Comparison of ENCODE assay signal across 8 mouse cellular contexts in the genomic region with DNA sequence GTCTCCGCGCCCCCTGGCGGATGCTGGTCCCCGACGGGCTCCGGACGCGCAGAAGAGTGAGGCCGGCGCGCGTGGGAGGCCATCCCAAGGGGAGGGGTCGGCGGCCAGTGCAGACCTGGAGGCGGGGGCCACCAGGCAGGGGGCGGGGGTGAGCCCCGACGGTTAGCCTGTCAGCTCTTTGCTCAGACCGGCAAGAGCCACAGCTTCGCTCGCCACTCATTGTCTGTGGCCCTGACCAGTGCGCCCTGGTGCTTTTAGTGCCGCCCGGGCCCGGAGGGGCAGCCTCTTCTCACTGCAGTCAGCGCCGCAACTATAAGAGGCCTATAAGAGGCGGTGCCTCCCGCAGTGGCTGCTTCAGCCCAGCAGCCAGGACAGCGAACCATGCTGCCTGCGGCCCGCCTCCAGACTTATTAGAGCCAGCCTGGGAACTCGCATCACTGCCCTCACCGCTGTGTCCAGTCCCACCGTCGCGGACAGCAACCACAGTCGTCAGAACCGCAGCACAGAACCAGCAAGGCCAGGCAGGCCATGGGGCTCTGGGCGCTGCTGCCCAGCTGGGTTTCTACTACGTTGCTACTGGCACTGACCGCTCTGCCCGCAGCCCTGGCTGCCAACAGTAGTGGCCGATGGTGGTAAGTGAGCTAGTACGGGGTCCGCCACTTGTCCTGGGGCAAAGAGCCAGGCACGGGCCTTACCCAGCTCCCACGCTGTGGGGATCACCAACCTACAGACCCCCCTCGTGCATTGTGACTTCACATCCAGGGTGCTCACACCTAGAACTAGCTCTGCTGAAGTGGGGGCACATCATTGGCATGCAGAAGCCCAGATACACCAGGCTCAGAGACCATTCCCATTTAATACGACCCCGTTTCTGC. TPM values are rescaled to one million over a fixed set of nuclear protein-coding genes. Genes with fewer than 3 reads are reported as not detected.
DNase-seq lines count a peak whose midpoint lies in the region; ATAC-seq and TF ChIP-seq lines count a peak whose summit lies in the region.

Gene Wnt1, plus strand, starts transcription at position 197 of the 875 bp plus-strand sequence.

- H3K4me3 ChIP-seq in CH12.LX (replicated peaks in 1 of 3; ENCODE audit: low read depth in 2 of 3, low read length in 2 of 3, poor library complexity in 1 of 3) = no peak within 1 kb of the TSS
- no peak within 1 kb of the TSS for H3K4me3 ChIP-seq in forebrain, postnatal 0 days (ENCODE audit: low read depth, low read length)
- H3K4me3 ChIP-seq in kidney, embryonic 16.5 days (ENCODE audit: low read length) = peak within 1 kb of the TSS; percentile 26
- peak within 1 kb of the TSS; percentile 17 for H3K4me3 ChIP-seq in stomach, embryonic 15.5 days (replicated peaks)

- peak; percentile 61 to 65 for DNase-seq in adrenal gland, adult 18-20 months (ENCODE audit: low spot score in 2 of 2)
- no peak for DNase-seq in adrenal gland, adult 8-10 months
- no peak for DNase-seq in CH12.LX (ENCODE audit: extremely low read depth)
- DNase-seq in forebrain, postnatal 0 days = no peak
- DNase-seq in layer of hippocampus, adult 18-20 months (ENCODE audit: low spot score in 2 of 2) = no peak

- peak within 1 kb of the TSS; percentile 73 for H3K4me2 ChIP-seq in CH12.LX (ENCODE audit: insufficient read depth, low read depth, poor library complexity, severe bottlenecking)
- H3K4me2 ChIP-seq in forebrain, postnatal 0 days (ENCODE audit: low read depth) = no peak within 1 kb of the TSS
- peak within 1 kb of the TSS; percentile 42 for H3K4me2 ChIP-seq in kidney, embryonic 16.5 days (replicated peaks; ENCODE audit: low read depth, low read length)
- H3K4me2 ChIP-seq in stomach, embryonic 15.5 days = peak within 1 kb of the TSS; percentile 44

- peaks cover 56% of the 10 kb centered on the region for H3K27me3 ChIP-seq in CH12.LX (replicated peaks)
- peaks cover 70% of the 10 kb centered on the region for H3K27me3 ChIP-seq in forebrain, postnatal 0 days (ENCODE audit: insufficient read depth, low read length)
- H3K27me3 ChIP-seq in kidney, embryonic 16.5 days (ENCODE audit: insufficient read depth, low read length) = peaks cover 85% of the 10 kb centered on the region
- H3K27me3 ChIP-seq in stomach, embryonic 15.5 days (replicated peaks) = peaks cover 79% of the 10 kb centered on the region

- no peak within 1 kb of the TSS for H3K27ac ChIP-seq in CH12.LX (ENCODE audit: insufficient read depth, low read depth)
- no peak within 1 kb of the TSS for H3K27ac ChIP-seq in forebrain, postnatal 0 days (ENCODE audit: low read depth, low read length)
- no peak within 1 kb of the TSS for H3K27ac ChIP-seq in kidney, embryonic 16.5 days (ENCODE audit: low read length)
- no peak within 1 kb of the TSS for H3K27ac ChIP-seq in stomach, embryonic 15.5 days

- no peak within 1 kb of the TSS for H3K9ac ChIP-seq in CH12.LX (ENCODE audit: insufficient read depth, low read depth)
- H3K9ac ChIP-seq in forebrain, postnatal 0 days = no peak within 1 kb of the TSS
- H3K9ac ChIP-seq in kidney, embryonic 16.5 days (replicated peaks; ENCODE audit: low read length) = no peak within 1 kb of the TSS
- H3K9ac ChIP-seq in stomach, embryonic 15.5 days = no peak within 1 kb of the TSS

- TF ChIP-seq RAD21 in CH12.LX (IDR thresholded peaks at IDR 0.05; ENCODE audit: low read depth, low read length) = peak; percentile 26

- WGBS in forebrain, postnatal 0 days = 2% methylated on average over 47 of the region's 51 CpGs
- WGBS in kidney, embryonic 16.5 days = 3% methylated on average over 43 of the region's 51 CpGs
- WGBS in stomach, embryonic 15.5 days = 5% methylated on average over 48 of the region's 51 CpGs

- ATAC-seq in forebrain, postnatal 0 days = no peak
- ATAC-seq in kidney, embryonic 16.5 days (ENCODE audit: low FRiP score, low TSS enrichment) = peak; percentile 54; the same call in 1 of the 2 replicates
- peak; percentile 55 for ATAC-seq in megakaryocyte, adult 5-6 weeks (ENCODE audit: poor library complexity, severe bottlenecking)
- ATAC-seq in stomach, embryonic 15.5 days (ENCODE audit: insufficient read depth, low FRiP score, low read depth) = no peak; the same call in 1 of the 2 replicates

- H3K79me2 ChIP-seq in CH12.LX (replicated peaks; ENCODE audit: control insufficient read depth, extremely low read depth, insufficient read depth, poor library complexity, severe bottlenecking) = no peaks in the 10 kb centered on the region

- H3K4me1 ChIP-seq in CH12.LX (ENCODE audit: control insufficient read depth in 1 of 2, insufficient read depth in 2 of 2) = peaks cover 18 to 27% of the 10 kb centered on the region in 2 experiments; a peak in 3 of 4 replicates
- no peaks in the 10 kb centered on the region for H3K4me1 ChIP-seq in forebrain, postnatal 0 days (ENCODE audit: insufficient read depth)
- peaks cover 29% of the 10 kb centered on the region for H3K4me1 ChIP-seq in kidney, embryonic 16.5 days (ENCODE audit: insufficient read depth, low read length)
- H3K4me1 ChIP-seq in stomach, embryonic 15.5 days = peaks cover 33% of the 10 kb centered on the region

- TF ChIP-seq CTCF in CH12.LX (conservative IDR thresholded peaks at IDR 0.05 in 1 of 2, IDR thresholded peaks at IDR 0.05 in 1 of 2; ENCODE audit: low read depth in 2 of 2, low read length in 2 of 2) = peak in 1 of 2 experiments; percentile 66; a peak in 2 of 4 replicates
- TF ChIP-seq CTCF in forebrain, postnatal 0 days (IDR thresholded peaks at IDR 0.05; ENCODE audit: low read depth) = peak; percentile 65; the same call in 1 of the 2 replicates

- peaks cover 29% of the 10 kb centered on the region for H3K9me3 ChIP-seq in CH12.LX (replicated peaks; ENCODE audit: low read length)
- H3K9me3 ChIP-seq in forebrain, postnatal 0 days (ENCODE audit: low read length) = 0 out of 2 replicates have a peak, but pooled peaks cover 3% of the 10 kb centered on the region
- no peaks in the 10 kb centered on the region for H3K9me3 ChIP-seq in kidney, embryonic 16.5 days (ENCODE audit: low read length)
- no peaks in the 10 kb centered on the region for H3K9me3 ChIP-seq in stomach, embryonic 15.5 days

- dilution Hi-C loops in CH12.LX (cut with MboI; ENCODE audit: extremely low pct_ligation_motif_present, extremely low pct_unique_long_range_greater_than_20kb, low sequenced_read_pairs) = no loop called here

- no peaks in the 10 kb centered on the region for H3K36me3 ChIP-seq in CH12.LX (replicated peaks in 1 of 2; ENCODE audit: control insufficient read depth in 1 of 2, insufficient read depth in 1 of 2, low read length in 1 of 2)
- no peaks in the 10 kb centered on the region for H3K36me3 ChIP-seq in forebrain, postnatal 0 days (ENCODE audit: insufficient read depth)
- no peaks in the 10 kb centered on the region for H3K36me3 ChIP-seq in kidney, embryonic 16.5 days (ENCODE audit: insufficient read depth, low read length)
- no peaks in the 10 kb centered on the region for H3K36me3 ChIP-seq in stomach, embryonic 15.5 days

- no peak for TF ChIP-seq EP300 in CH12.LX (IDR thresholded peaks at IDR 0.05; ENCODE audit: low read length)

- no peak for TF ChIP-seq POLR2A in CH12.LX (IDR thresholded peaks at IDR 0.05; ENCODE audit: low read depth, low read length)

- in situ Hi-C loops in CH12.LX (cut with MboI; ENCODE audit: low pct_ligation_motif_present, low pct_unique_long_range_greater_than_20kb, low sequenced_read_pairs) = no loop called here

TF ChIP-seq in CH12.LX, 34 proteins besides CTCF, POLR2A, EP300 and RAD21:
- TF ChIP-seq MAFK (IDR thresholded peaks at IDR 0.05; ENCODE audit: insufficient replicate concordance, low read length) = no peak
- TF ChIP-seq PAX5 (IDR thresholded peaks at IDR 0.05; ENCODE audit: low read length) = no peak
- no peak for TF ChIP-seq CHD2 (IDR thresholded peaks at IDR 0.05; ENCODE audit: low read length)
- no peak for TF ChIP-seq ELF1 (IDR thresholded peaks at IDR 0.05; ENCODE audit: low read depth, low read length)
- TF ChIP-seq TCF12 (IDR thresholded peaks at IDR 0.05; ENCODE audit: low read depth, low read length) = no peak
- TF ChIP-seq SMC3 (IDR thresholded peaks at IDR 0.05; ENCODE audit: low read depth, low read length) = peak; percentile 62

RNA-seq across cellular contexts. Expression of gene Wnt1, which starts in this region (rescaled TPM):
- total RNA-seq in adrenal gland, adult 18-20 months (2021) = not detected
- not detected for total RNA-seq in adrenal gland, adult 8-10 months (2022)
- total RNA-seq in CH12.LX (2012; rRNA removed) (not detected in 2 replicates), CH12.LX (2014; rRNA removed) (not detected in 2 replicates)
- not detected in 2 replicates for polyA plus RNA-seq in CH12.LX (2012; ENCODE audit: insufficient read length, low read depth)
- total RNA-seq in forebrain, postnatal 0 days (2014; rRNA removed) = not detected in 2 replicates
- polyA plus RNA-seq in forebrain, postnatal 0 days (2015; fragmentation: Nextera tagmentation; extraction: Ambion mirVana) = 0.33 and 0.35 TPM in 2 replicates
- polyA plus RNA-seq in kidney, embryonic 16.5 days (2015; fragmentation: Nextera tagmentation; extraction: Ambion mirVana) = not detected in 2 replicates
- total RNA-seq in megakaryocyte, adult 5-6 weeks (2015) = not detected in 2 replicates
- not detected in 2 replicates for total RNA-seq in megakaryocyte, adult 5-6 weeks (2017)
- not detected in 2 replicates for polyA plus RNA-seq in stomach, embryonic 15.5 days (2015; fragmentation: Nextera tagmentation; extraction: Ambion mirVana)
- total RNA-seq in layer of hippocampus, adult 18-20 months (2021) = not detected

Comparison
In these comparisons a context has a peak if more than half of its experiments do, and no peak if none do; other contexts are left out.
1. Peak in DNase-seq in adrenal gland, adult 18-20 months; RNA of the gene not detected or under 1 TPM.
2. Peak in ATAC-seq, H3K4me3 ChIP-seq and H3K4me2 ChIP-seq in kidney, embryonic 16.5 days; RNA of the gene not detected or under 1 TPM.
3. Peak in ATAC-seq in megakaryocyte, adult 5-6 weeks; RNA of the gene not detected or under 1 TPM.